8 mouse cellular contexts compared by ENCODE assay signal in genomic region chr19:6067724-6068415, GRCm38 (mm10). TPM values are rescaled to one million over a fixed set of nuclear protein-coding genes. Genes with fewer than 3 reads are reported as not detected.
A peak's percentile ranks its signal among the peaks of the same experiment; 100 is the strongest.
DNase-seq lines count a peak whose midpoint lies in the region; ATAC-seq and TF ChIP-seq lines count a peak whose summit lies in the region.

Tm7sf2 (minus strand) TSS chr19:6068373.

- DNase-seq in A20 (ENCODE audit: low read depth, low spot score), result peak; percentile 96
- DNase-seq in embryonic facial prominence, embryonic 14.5 days (ENCODE audit: low spot score), result peak; percentile 96
- DNase-seq in heart, adult 8-10 months (ENCODE audit: low spot score), result peak; percentile 89
- DNase-seq in kidney, adult 9 months, result peak; percentile 95
- peak; percentile 92 for DNase-seq in limb, embryonic 14.5 days (ENCODE audit: low spot score)
- DNase-seq in spleen, postnatal 36 days (ENCODE audit: low spot score in 2 of 2), result peak; percentile 91 to 93

- H3K9ac ChIP-seq in embryonic facial prominence, embryonic 14.5 days (ENCODE audit: low read depth, low read length), result peak within 1 kb of the TSS; percentile 62
- H3K9ac ChIP-seq in limb, embryonic 14.5 days (ENCODE audit: low read depth, low read length, severe bottlenecking), result peak within 1 kb of the TSS; percentile 46
- peak within 1 kb of the TSS; percentile 82 for H3K9ac ChIP-seq in midbrain, embryonic 16.5 days (ENCODE audit: low read depth, low read length)

- WGBS in bone marrow, adult 2 months, result 14% methylated on average over 33 of the region's 33 CpGs
- 10% methylated on average over 29 of the region's 33 CpGs for WGBS in embryonic facial prominence, embryonic 14.5 days
- 9% methylated on average over 30 of the region's 33 CpGs for WGBS in limb, embryonic 14.5 days
- whole genome bisulfite sequencing in midbrain, embryonic 16.5 days, result 8% methylated on average over 33 of the region's 33 CpGs

- H3K36me3 ChIP-seq in embryonic facial prominence, embryonic 14.5 days (ENCODE audit: control insufficient read depth, insufficient read depth, low read length), result peaks cover 37% of the 10 kb centered on the region
- peaks cover 38% of the 10 kb centered on the region for H3K36me3 ChIP-seq in limb, embryonic 14.5 days (ENCODE audit: control insufficient read depth, insufficient read depth, low read length)
- H3K36me3 ChIP-seq in midbrain, embryonic 16.5 days (ENCODE audit: control insufficient read depth, insufficient read depth, low read length), result peaks cover 26% of the 10 kb centered on the region

- H3K4me3 ChIP-seq in bone marrow, adult 2 months (replicated peaks; ENCODE audit: control insufficient read depth, low read depth, low read length), result peak within 1 kb of the TSS; percentile 56
- H3K4me3 ChIP-seq in embryonic facial prominence, embryonic 14.5 days (ENCODE audit: low read depth, low read length), result peak within 1 kb of the TSS; percentile 44
- peak within 1 kb of the TSS; percentile 46 for H3K4me3 ChIP-seq in limb, embryonic 14.5 days (replicated peaks; ENCODE audit: low read length)
- peak within 1 kb of the TSS; percentile 52 for H3K4me3 ChIP-seq in midbrain, embryonic 16.5 days (ENCODE audit: low read depth, low read length)

- 0 out of 2 replicates have a peak, but pooled peaks have one; percentile 12 for TF ChIP-seq CTCF in bone marrow, adult 2 months (IDR thresholded peaks at IDR 0.05; ENCODE audit: control insufficient read depth, insufficient read depth, low read length)

- no peaks in the 10 kb centered on the region for H3K27me3 ChIP-seq in embryonic facial prominence, embryonic 14.5 days (replicated peaks; ENCODE audit: control insufficient read depth, insufficient read depth, low read length)
- no peaks in the 10 kb centered on the region for H3K27me3 ChIP-seq in limb, embryonic 14.5 days (ENCODE audit: control insufficient read depth, insufficient read depth, low read length)
- no peaks in the 10 kb centered on the region for H3K27me3 ChIP-seq in midbrain, embryonic 16.5 days (ENCODE audit: control insufficient read depth, insufficient read depth, low read depth, low read length)

- H3K4me2 ChIP-seq in embryonic facial prominence, embryonic 14.5 days (ENCODE audit: low read depth, low read length), result peak within 1 kb of the TSS; percentile 92
- peak within 1 kb of the TSS; percentile 78 for H3K4me2 ChIP-seq in limb, embryonic 14.5 days (replicated peaks; ENCODE audit: low read depth, low read length, severe bottlenecking)
- peak within 1 kb of the TSS; percentile 91 for H3K4me2 ChIP-seq in midbrain, embryonic 16.5 days (ENCODE audit: low read length)

- no peaks in the 10 kb centered on the region for H3K9me3 ChIP-seq in embryonic facial prominence, embryonic 14.5 days (ENCODE audit: control insufficient read depth, low read length)
- H3K9me3 ChIP-seq in limb, embryonic 14.5 days (ENCODE audit: control insufficient read depth, low read length), result no peaks in the 10 kb centered on the region
- H3K9me3 ChIP-seq in midbrain, embryonic 16.5 days (replicated peaks; ENCODE audit: control insufficient read depth, low read length, poor library complexity, severe bottlenecking), result no peaks in the 10 kb centered on the region

- peaks cover 4% of the 10 kb centered on the region for H3K4me1 ChIP-seq in bone marrow, adult 2 months (ENCODE audit: control insufficient read depth, insufficient read depth, low read length)
- peaks cover 12% of the 10 kb centered on the region; the same call in 1 of the 2 replicates for H3K4me1 ChIP-seq in embryonic facial prominence, embryonic 14.5 days (ENCODE audit: control insufficient read depth, insufficient read depth, low read length)
- peaks cover 14% of the 10 kb centered on the region for H3K4me1 ChIP-seq in limb, embryonic 14.5 days (ENCODE audit: control insufficient read depth, insufficient read depth, low read length)
- peaks cover 26% of the 10 kb centered on the region for H3K4me1 ChIP-seq in midbrain, embryonic 16.5 days (ENCODE audit: control insufficient read depth, insufficient read depth, low read length)

- peak within 1 kb of the TSS; percentile 7; the same call in 1 of the 2 replicates for H3K27ac ChIP-seq in bone marrow, adult 2 months (ENCODE audit: control insufficient read depth, insufficient read depth, low read depth, low read length, poor library complexity)
- H3K27ac ChIP-seq in embryonic facial prominence, embryonic 14.5 days (replicated peaks; ENCODE audit: low read depth, low read length), result peak within 1 kb of the TSS; percentile 72
- peak within 1 kb of the TSS; percentile 26; the same call in 1 of the 2 replicates for H3K27ac ChIP-seq in limb, embryonic 14.5 days (replicated peaks; ENCODE audit: low read depth, low read length)
- peak within 1 kb of the TSS; percentile 91 for H3K27ac ChIP-seq in midbrain, embryonic 16.5 days (ENCODE audit: low read length)

- ATAC-seq in embryonic facial prominence, embryonic 14.5 days (ENCODE audit: low read depth), result peak; percentile 94
- peak; percentile 91 for ATAC-seq in limb, embryonic 14.5 days (ENCODE audit: low FRiP score, low read depth)
- ATAC-seq in midbrain, embryonic 16.5 days, result peak; percentile 93

- TF ChIP-seq POLR2A in bone marrow, adult 2 months (IDR thresholded peaks at IDR 0.05; ENCODE audit: borderline replicate concordance, control insufficient read depth, low read depth, low read length), result no peak
- no peak for TF ChIP-seq POLR2A in limb, embryonic 14.5 days (IDR thresholded peaks at IDR 0.05; ENCODE audit: borderline replicate concordance, extremely low read depth, insufficient read depth, insufficient read length)

RNA-seq across cellular contexts. Expression of gene Tm7sf2, which starts in this region (rescaled TPM):
- polyA plus RNA-seq in bone marrow, adult 2 months (2011; ENCODE audit: insufficient read depth, insufficient read length, low replicate concordance, missing spikeins), result 5.9 and 12.3 TPM in 2 replicates
- polyA plus RNA-seq in embryonic facial prominence, embryonic 14.5 days (2014; fragmentation: Nextera tagmentation; extraction: Ambion mirVana), result 19.5 and 21.7 TPM in 2 replicates
- total RNA-seq in heart, adult 8-10 months (2022), result 1 to 10 TPM; 3.1 to 3.9 (median 3.2) TPM
- polyA plus RNA-seq in limb, embryonic 14.5 days (2012; rRNA removed), result 43.8 and 59.6 TPM in 2 replicates
- polyA plus RNA-seq in limb, embryonic 14.5 days (2014; fragmentation: Nextera tagmentation; extraction: Ambion mirVana), result 15.5 and 18.8 TPM in 2 replicates
- polyA plus RNA-seq in midbrain, embryonic 16.5 days (2015; fragmentation: Nextera tagmentation; extraction: Ambion mirVana), result 55.1 and 59.0 TPM in 2 replicates

Comparison
In these comparisons a context has a peak if more than half of its experiments do, and no peak if none do; other contexts are left out.
1. Peak in every context shown above with its lines: DNase-seq, ATAC-seq, H3K4me3 ChIP-seq and H3K27ac ChIP-seq.
2. H3K27ac ChIP-seq: peak in every context shown above with its lines; median percentile 91 in midbrain, embryonic 16.5 days; 72 in embryonic facial prominence, embryonic 14.5 days; 26 in limb, embryonic 14.5 days; 7 in bone marrow, adult 2 months.